ENCODE assay signal across 8 mouse cellular contexts in genomic region chr1:55225398-55225797, GRCm38 (mm10). TPM values are rescaled to one million over a fixed set of nuclear protein-coding genes. Genes with fewer than 3 reads are reported as not detected.
DNase-seq lines count a peak whose midpoint lies in the region; ATAC-seq and TF ChIP-seq lines count a peak whose summit lies in the region.

No protein-coding gene starts in this region.

- TF ChIP-seq CTCF in C2C12 (IDR thresholded peaks at IDR 0.05; ENCODE audit: control insufficient read depth, insufficient read depth, insufficient read length): no peak

- peak; percentile 57 for DNase-seq in embryo, embryonic 10.5 days (ENCODE audit: low spot score)
- no peak for DNase-seq in embryo, embryonic 10 days (ENCODE audit: low spot score)
- DNase-seq in lung, postnatal 10 days: peak; percentile 34
- DNase-seq in left cerebral cortex, postnatal 36 days (ENCODE audit: low spot score in 2 of 2): no peak
- DNase-seq in thymus, postnatal 0 days (ENCODE audit: low spot score): no peak
- DNase-seq in frontal cortex, postnatal 14 days (ENCODE audit: low spot score in 2 of 2): no peak

- 54% methylated on average over 3 of the region's 3 CpGs for WGBS in heart, embryonic 14.5 days

- H3K36me3 ChIP-seq in C2C12 (ENCODE audit: control insufficient read depth, insufficient read depth): peaks cover 5% of the 10 kb centered on the region
- H3K36me3 ChIP-seq in heart, embryonic 14.5 days (ENCODE audit: control insufficient read depth, insufficient read depth, low read length): no peaks in the 10 kb centered on the region

- peak overlapping the region; percentile 34 for H3ac ChIP-seq in C2C12 (ENCODE audit: control insufficient read depth, insufficient read length, low read depth)

- H3K27me3 ChIP-seq in C2C12 (ENCODE audit: control insufficient read depth, insufficient read depth, insufficient read length): no peaks in the 10 kb centered on the region
- H3K27me3 ChIP-seq in heart, embryonic 14.5 days (ENCODE audit: control insufficient read depth, insufficient read depth, low read length): no peaks in the 10 kb centered on the region

- ATAC-seq in heart, embryonic 14.5 days (ENCODE audit: insufficient number of reproducible peaks, insufficient read depth, low FRiP score, low read depth): no peak

- peak overlapping the region; percentile 28 to 46; a peak in 2 of 4 replicates for H3K27ac ChIP-seq in heart, embryonic 14.5 days (replicated peaks in 1 of 2; ENCODE audit: control insufficient read depth in 1 of 2, insufficient read depth in 1 of 2, low read depth in 2 of 2, low read length in 2 of 2)

- peak overlapping the region; percentile 66 for H3K4me2 ChIP-seq in heart, embryonic 14.5 days (ENCODE audit: low read length)

- intact Hi-C loops in left cerebral cortex, postnatal 36 days (cut with DNase I): loop anchor here (5.0 kb wide), 1 partner anchor 33 kb away; no protein-coding TSS in a partner anchor

- no peaks in the 10 kb centered on the region for H3K9me3 ChIP-seq in heart, embryonic 14.5 days (ENCODE audit: control insufficient read depth, low read length)

- H3K4me3 ChIP-seq in C2C12 (ENCODE audit: insufficient read depth, poor library complexity, severe bottlenecking): peak overlapping the region; percentile 53
- peak overlapping the region; percentile 42 to 49 for H3K4me3 ChIP-seq in heart, embryonic 14.5 days (ENCODE audit: control insufficient read depth in 1 of 2, insufficient read depth in 1 of 2, low read depth in 1 of 2, low read length in 2 of 2)

- H3K4me1 ChIP-seq in heart, embryonic 14.5 days (ENCODE audit: control insufficient read depth in 2 of 2, insufficient read depth in 2 of 2, low read length in 2 of 2): peaks cover 9 to 16% of the 10 kb centered on the region in 2 experiments

- H3K79me2 ChIP-seq in C2C12 (ENCODE audit: control insufficient read depth, insufficient read depth): peaks cover 59% of the 10 kb centered on the region

- peak overlapping the region; percentile 78 for H3K9ac ChIP-seq in heart, embryonic 14.5 days (ENCODE audit: low read length)

- peaks cover 19% of the 10 kb centered on the region for H3K79me3 ChIP-seq in C2C12 (ENCODE audit: low read depth)

TF ChIP-seq in C2C12, 6 proteins besides CTCF, POLR2A, EP300 and RAD21:
- TF ChIP-seq FOSL1 (IDR thresholded peaks at IDR 0.05; ENCODE audit: insufficient read depth, low read length, poor library complexity, severe bottlenecking) (no peak), MAX (IDR thresholded peaks at IDR 0.05) (no peak), MYOG (IDR thresholded peaks at IDR 0.05; ENCODE audit: control insufficient read depth, extremely low read depth, insufficient read length) (no peak), USF1 (IDR thresholded peaks at IDR 0.05; ENCODE audit: low read depth) (no peak), CEBPB (IDR thresholded peaks at IDR 0.05; ENCODE audit: low read depth) (no peak), MYOD1 (IDR thresholded peaks at IDR 0.05; ENCODE audit: control insufficient read depth, insufficient read length, low read depth) (no peak)

RNA-seq across cellular contexts. Expression of gene Rftn2, which starts 1.2 kb away (rescaled TPM):
- polyA plus RNA-seq in C2C12 (2012; fragmentation: generic; extraction: Trizol): 13.0 TPM
- 8.2 and 9.2 TPM in 2 replicates for polyA plus RNA-seq in heart, embryonic 14.5 days (2014; fragmentation: Nextera tagmentation; extraction: Ambion mirVana)
- total RNA-seq in left cerebral cortex, postnatal 36 days (2021): 10 to 100 TPM; 19.8 to 22.9 TPM
- 0.80 and 1.1 TPM in 2 replicates for polyA plus RNA-seq in thymus, postnatal 0 days (2015; fragmentation: Nextera tagmentation; extraction: Ambion mirVana)

RNA-seq across cellular contexts. Expression of gene Mars2, which starts 11.6 kb away (rescaled TPM):
- 1.8 TPM for polyA plus RNA-seq in C2C12 (2012; fragmentation: generic; extraction: Trizol)
- polyA plus RNA-seq in heart, embryonic 14.5 days (2014; fragmentation: Nextera tagmentation; extraction: Ambion mirVana): 3.6 TPM in 2 replicates
- total RNA-seq in left cerebral cortex, postnatal 36 days (2021): 1 to 10 TPM; 8.4 to 9.8 TPM
- 3.5 and 3.8 TPM in 2 replicates for polyA plus RNA-seq in thymus, postnatal 0 days (2015; fragmentation: Nextera tagmentation; extraction: Ambion mirVana)

Comparison
In these comparisons a context has a peak if more than half of its experiments do, and no peak if none do; other contexts are left out.
1. DNase-seq: peak in embryo, embryonic 10.5 days (single experiment) and lung, postnatal 10 days (single experiment); none in embryo, embryonic 10 days (single experiment), left cerebral cortex, postnatal 36 days (0 of 2), thymus, postnatal 0 days (single experiment) and frontal cortex, postnatal 14 days (0 of 2).